Mouse (Mus musculus) stomach, postnatal 0 days (tissue): ENCODE data around the gene Azin2.

Experiments
- CTCF ChIP-seq: IDR thresholded peaks from 2 replicates; pipeline ENCODE4 v1.5.1; 2016; ENCODE audit warnings: antibody characterized with exemption, low read depth, mild to moderate bottlenecking, moderate library complexity
- EP300 ChIP-seq: optimal IDR thresholded peaks from 2 replicates; pipeline ENCODE3; 2016; ENCODE audit warnings: antibody characterized with exemption

DNA sequence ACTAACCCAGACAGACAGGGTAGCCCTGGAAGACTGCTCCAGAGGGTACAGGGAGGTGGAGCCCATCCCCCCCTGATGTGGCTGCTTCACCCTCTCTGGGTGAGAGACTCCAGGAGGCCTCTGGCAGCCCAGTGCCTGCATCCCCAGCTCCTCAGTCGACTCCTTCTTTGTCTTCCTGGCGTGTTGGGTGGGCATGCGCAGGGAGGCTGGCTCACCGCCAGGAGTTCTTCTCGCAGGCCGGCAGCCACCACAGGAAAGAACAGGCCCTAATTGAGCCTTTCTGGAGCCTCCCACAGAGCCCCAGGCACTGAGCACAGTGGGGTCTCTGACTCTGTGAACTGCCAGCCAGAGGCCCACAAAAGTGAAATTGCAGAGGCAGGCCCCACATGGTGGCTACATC lies 62.9 kb downstream of the Azin2 start:
- TF ChIP-seq CTCF (no peak), EP300 (no peak)
